Mouse (Mus musculus) thymus, postnatal 10 days (tissue): ENCODE results near the gene Ormdl2.

Experiments used
- DNase-seq, 2 experiments: peaks; one replicate each; pipeline ENCODE4 v3.0.0; 2021; ENCODE audit warnings: low spot score in 2 of 2

Gene Ormdl2

DNA sequence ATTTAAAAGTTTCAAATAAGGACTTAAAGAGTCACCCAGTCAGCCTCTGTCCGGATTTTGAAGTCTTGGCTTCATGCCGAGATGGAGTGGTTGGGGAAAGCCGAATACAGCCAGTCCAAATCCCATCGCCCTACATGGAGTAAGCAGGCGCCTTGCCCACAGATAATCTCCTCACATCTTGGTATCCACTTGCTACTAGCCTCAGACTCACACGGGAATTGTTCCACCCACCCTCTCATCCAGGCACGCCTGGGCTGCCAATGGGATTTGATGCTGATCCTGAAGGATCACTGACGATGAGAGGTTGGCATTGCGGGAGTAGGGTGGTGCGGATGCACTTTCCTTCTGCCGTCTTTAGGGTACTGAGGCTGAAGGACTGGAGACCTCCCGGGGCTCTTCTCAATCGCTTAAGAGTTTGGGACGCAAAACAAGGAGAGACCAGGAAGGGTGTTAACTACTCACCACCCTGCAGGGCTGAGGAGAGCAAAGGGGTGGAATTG, 17.6 kb downstream of the Ormdl2 start, which contains the start of gene Dnajc14:
TSS of gene Dnajc14 (plus strand) at position 292 of the 500 bp plus-strand sequence.
- DNase-seq: peak in 1 of 2 experiments; percentile 16

DNA sequence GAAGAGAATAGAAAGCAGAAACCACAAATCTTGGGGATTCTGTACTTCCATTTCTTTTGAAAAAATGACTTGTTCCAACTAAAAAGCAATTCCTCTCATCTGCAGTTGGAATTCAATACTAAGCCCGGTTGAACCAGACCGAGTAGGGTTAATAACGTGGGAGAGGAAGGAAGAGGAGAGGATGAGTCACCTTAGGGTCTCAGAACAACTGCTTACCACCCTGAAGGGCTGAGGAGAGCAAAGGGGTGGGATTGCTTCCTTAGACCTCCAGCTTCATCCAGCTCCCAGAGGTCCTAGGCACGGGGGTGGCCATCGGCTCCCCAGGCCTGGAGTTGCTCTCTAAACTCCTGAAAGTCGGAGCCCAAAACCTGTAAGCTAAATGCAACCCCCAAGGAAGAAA, 18.1 kb downstream of the Ormdl2 start:
- DNase-seq: no peak

DNA sequence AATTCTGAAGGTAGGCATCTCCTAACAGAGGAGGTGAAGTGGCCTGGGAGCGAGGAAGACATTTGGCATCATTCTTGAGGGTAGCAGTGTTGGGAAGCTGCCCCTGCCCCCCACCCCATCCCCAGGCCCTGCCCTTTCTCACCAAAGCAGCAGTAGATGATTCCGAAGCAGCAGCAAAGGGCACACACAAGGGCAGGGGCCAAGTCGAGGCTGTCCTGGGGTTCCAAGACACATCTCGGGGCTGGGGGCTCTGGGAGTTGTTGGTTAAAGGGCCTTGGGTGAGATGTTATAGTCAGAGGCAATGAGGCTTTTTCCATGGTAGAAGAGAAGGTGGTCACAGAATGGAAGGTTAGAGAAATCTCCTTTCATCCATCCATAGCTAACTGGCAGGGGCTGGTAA, 18.5 kb downstream of the Ormdl2 start:
- no peak for DNase-seq

DNA sequence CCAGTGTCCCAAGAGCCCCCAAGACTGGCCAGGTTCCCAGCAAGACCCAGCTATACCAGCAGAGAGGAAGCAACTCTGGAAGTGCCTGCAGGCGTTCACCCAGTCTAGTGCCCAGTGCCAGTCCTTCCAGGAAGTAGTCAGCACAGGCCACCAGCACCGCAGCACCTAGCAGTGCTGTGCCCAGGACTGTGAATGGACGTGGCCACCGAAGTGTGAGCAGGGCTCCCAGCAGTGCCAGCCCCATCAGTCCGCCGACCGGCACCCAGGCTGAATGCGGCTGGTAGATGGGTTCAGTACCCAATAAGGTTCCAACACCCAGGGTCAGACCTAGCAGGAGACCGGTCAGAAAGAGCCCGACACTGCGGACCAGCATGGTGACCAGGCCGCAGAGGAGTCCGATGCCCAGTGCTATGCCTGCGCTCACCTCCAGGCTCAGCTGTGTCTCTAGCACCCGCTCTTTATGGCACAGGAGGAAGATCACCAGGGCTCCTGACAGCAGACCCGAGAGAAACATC, 19.4 kb downstream of the Ormdl2 start:
- no peak for DNase-seq

DNA sequence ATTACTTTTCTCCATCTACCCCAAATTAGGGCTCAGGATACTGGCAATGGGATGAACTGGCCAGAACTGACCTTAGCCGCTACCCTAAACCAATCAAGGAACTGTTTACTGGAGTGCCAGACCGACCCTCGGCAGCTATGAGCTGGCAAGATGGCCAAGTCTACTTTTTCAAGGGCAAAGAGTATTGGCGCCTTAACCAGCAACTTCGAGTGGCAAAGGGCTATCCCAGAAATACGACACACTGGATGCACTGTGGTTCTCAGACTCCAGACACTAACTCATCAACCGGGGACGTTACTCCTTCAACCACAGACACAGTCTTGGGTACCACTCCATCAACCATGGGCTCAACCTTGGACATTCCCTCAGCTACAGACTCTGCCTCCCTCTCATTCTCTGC, 22.8 kb downstream of the Ormdl2 start:
- DNase-seq: no peak

DNA sequence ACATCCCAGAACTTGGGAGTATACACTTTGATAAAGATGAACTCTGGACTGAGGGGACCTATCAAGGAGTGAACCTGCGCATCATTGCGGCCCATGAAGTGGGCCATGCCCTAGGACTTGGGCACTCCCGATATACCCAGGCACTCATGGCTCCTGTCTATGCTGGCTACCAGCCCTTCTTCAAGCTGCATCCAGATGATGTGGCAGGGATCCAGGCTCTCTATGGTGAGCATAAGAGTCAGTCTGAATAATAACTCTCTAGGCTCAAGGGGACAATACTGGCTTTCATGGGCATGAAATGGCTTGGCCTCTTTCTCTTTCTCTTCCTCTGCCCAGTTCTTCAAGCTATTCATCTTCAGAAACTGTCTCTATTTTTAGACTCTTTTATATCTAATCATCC, 25.9 kb downstream of the Ormdl2 start:
- DNase-seq: no peak

DNA sequence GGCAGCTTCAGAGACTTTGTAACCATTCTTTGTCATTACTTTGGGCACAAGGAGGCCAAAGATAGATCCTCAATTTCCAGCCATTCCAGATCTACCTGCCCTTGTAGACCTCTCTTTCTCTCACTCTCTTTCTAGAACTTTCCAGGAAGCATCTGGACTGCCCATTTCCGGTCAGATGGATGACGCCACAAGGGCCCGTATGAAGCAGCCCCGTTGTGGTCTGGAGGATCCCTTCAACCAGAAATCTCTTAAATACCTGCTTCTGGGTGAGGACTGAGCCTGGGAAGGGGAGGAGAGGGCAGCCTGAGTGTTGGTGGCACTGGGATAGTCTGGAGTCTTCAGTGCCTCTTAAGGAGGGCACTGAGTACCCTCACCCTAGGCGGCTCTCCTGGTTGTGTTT, 27.1 kb downstream of the Ormdl2 start:
- DNase-seq: no peak

DNA sequence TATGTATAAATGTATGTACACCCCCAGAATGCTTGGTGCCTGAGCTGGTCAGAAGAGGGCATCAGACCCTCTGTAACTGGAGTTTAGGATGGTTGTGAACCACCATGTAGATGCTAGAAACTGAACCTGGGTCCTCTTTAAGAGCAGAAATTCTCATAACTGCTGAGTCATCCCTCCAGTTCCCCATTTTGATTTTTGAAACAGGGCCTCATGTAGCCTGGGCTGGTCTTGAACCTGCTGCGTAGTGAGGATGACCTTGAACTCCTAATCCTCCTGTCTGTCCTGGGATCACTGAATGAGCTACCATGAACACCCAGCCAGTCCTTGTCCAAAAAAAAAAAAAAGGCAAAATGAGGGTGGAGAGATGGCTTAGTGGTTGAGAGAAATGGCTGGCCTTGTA, 28.2 kb downstream of the Ormdl2 start:
- DNase-seq: no peak

DNA sequence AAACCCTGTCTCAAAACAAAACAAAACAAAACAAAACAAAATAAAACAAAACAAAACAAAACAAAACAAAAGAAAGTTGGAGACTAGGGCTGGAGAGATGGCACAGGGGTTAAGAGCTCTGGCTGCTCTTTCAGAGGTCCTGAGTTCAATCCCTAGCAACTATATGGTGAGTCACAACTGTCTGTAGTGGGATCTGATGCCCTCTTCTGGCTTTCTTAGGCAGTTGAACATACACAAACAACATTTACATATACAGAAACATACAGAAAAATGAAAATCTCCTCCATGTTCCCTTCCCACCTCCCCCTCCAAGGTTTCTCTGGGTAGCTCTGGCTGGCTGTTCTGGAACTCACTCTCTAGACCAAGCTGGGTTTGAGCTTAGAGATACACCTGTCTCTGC, 29.4 kb downstream of the Ormdl2 start:
- DNase-seq: no peak

DNA sequence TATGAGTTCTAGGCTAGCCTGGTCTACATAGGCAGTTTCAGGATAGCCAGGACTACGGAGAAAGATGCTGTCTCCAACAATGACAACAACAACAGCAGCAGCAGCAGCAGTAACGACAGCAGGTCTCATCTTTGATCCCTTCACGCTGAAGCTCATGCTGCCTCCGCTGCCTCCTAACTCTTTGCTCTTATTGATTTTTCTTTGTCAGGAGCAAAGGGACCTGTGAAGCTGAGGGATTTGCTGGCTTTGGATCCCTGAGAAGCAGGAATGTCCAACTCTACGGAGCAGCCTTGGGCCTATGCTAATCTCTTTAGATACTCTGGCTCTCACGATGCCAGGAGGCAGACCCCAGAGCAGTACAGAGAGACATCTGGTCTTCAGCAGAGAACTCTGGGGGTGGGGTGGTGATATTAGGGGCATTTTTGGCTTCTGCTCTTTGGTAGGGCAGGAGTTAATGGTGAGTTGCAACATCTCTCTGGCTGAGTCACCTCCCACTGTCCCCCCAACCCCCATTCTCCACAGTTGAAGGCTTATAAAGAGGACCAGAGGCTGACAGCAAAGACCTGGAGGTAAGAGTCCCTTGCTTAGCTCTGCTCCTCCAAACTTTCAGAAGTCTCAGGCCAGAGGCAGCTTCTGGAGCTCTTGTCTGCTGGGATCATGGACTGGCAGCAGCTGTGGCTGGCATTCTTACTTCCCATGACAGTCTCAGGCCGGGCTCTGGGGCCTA, 30.9 kb downstream of the Ormdl2 start, which contains the start of gene Mmp19:
TSS of gene Mmp19 (plus strand) at position 513 of the 727 bp plus-strand sequence.
- DNase-seq: no peak

DNA sequence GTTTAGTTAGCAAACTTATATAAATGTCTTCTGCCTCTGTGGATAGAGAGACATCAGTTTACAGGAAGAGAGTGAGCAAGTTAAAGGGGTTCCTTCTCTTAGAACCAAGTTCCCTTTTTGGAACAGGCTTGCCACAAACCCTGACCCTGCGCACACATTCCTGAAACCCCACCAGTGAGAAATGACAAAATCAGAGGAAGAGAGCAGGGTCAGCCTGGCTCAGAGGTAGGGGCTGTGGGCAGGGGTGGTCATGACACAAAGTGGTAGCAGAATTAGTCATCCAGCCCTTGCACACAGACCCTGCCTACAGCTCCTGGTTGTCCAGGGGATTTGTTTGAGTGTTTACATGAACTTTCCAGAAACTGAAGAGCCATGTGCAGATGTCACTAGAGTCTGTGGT, 41.2 kb downstream of the Ormdl2 start:
- no peak for DNase-seq

DNA sequence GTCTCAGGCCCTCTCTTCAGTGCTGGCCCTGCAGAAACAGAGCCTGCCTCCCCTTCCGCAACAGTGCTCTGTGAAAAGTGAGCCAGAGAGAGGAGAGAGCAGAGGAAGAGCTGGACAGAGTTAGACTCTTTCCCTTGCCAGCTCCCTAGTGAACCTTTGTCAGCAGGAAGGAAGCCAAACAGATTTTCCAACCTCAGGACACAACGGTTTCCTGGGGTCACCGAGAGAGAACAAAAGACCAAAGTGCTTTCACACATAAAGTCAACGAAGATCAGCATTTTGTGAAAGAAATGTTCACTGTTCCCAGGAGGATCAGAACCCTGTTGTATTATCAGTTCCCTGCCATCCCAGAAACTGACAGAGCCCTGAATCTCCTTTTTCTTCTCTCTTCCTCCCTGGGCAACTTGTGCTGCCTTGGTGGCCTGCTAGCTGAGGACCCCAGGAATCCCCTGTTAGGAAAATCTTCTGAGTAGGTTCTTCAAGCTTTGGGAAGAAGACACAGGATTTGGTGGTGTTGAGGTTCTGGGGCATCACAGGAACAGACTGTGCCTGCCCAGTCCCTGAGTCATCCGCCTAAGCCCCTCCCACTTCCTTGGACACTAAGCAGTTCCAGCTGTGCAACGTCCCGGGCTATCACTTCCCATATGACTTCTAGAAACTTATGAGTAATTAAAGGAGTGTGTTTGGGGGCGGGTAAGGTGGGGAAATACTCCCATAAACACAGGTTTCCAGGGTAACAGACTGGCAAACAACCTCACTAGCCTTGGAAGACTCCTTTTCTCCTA, 42.2 kb downstream of the Ormdl2 start:
- no peak for DNase-seq

DNA sequence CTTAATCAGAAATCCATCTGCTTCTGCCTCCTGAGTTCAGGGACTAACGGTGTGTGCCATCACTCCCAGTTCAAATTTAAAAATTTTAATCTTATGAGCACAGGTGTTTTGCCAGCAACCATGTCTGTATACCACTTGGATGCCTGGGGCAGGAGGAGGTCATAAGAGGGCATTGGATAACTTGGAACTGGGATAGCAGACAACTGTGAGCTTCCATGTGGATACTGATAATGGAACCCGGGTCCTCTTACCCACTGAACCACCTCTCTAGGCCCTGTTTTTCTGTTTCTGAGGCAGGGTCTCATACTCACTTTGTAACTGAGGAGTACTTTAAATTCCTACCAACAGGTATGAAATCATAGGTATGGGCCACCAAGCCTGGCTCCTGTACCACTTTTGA, 43.0 kb downstream of the Ormdl2 start:
- no peak for DNase-seq

DNA sequence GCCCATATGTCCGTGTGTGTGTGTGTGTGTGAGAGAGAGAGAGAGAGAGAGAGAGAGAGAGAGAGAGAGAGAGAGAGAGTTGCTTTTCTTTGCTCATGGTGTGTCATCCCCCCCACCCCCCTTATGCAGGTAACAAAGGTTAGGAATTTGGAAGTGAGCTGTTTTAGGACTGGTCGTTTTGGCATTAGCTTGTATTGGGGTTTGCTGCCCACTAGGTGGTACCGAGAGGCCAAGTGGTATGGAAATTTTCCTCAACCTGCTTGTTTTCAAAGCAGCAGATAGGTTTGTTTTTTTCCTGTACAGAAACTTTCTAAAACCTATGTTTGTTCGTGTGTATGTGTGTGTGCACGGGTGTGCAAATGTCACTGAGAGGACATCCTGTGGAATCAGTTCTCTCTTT, 47.8 kb downstream of the Ormdl2 start:
- DNase-seq: no peak

DNA sequence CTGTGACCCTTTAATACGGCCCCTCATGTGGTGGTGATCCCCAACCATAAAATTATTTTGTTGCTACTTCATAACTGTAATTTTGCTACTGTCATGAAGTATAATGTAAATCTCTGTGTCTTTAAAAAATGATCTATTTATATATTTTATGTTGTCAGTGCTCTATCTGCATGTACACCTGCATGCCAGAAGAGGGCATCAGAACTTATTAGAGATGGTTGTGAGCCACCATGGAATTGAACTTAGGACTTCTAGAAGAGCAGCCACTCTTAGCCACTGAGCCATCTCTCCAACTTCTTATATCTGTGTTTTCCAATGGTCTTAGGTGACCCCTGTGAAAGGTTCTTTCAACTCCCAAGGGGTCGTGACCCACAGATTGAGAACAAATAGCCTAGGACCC, 48.5 kb downstream of the Ormdl2 start:
- peak in 1 of 2 experiments; percentile 21 for DNase-seq
